Mouse (Mus musculus) midbrain, embryonic 13.5 days (tissue): Measurements from ENCODE around the gene Acaa1a. TPM values are rescaled to one million over a fixed set of nuclear protein-coding genes. Genes with fewer than 3 reads are reported as not detected.

Source experiments
- ATAC-seq: fragments of 200-750 bp; cut with Nextera tagmentation; 2 replicates; pipeline ENCODE4 v1.8.0; 2017; ENCODE audit warnings: mild to moderate bottlenecking, moderate TSS enrichment, moderate library complexity
- H3K27ac ChIP-seq: fragments of 300-500 bp; sonication (generic); 2 replicates; pipeline ENCODE4 v1.5.1; 2015; ENCODE audit warnings: inconsistent platforms, mild to moderate bottlenecking, moderate library complexity
- H3K27me3 ChIP-seq: fragments of 300-500 bp; sonication (generic); 2 replicates; pipeline ENCODE4 v1.6.1; 2015; ENCODE audit warnings: mild to moderate bottlenecking, inconsistent platforms
- H3K36me3 ChIP-seq: fragments of 300-500 bp; sonication (generic); 2 replicates; pipeline ENCODE4 v1.6.1; 2015; ENCODE audit warnings: mild to moderate bottlenecking, inconsistent platforms
- H3K4me1 ChIP-seq: fragments of 300-500 bp; sonication (generic); replicated peaks from 2 replicates; pipeline ENCODE4 v1.6.1; 2015; ENCODE audit warnings: inconsistent platforms
- H3K4me2 ChIP-seq: fragments of 300-500 bp; sonication (generic); replicated peaks from 2 replicates; pipeline ENCODE4 v1.6.1; 2015; ENCODE audit warnings: moderate library complexity, mild to moderate bottlenecking, inconsistent platforms
- H3K4me3 ChIP-seq: fragments of 300-500 bp; sonication (generic); replicated peaks from 2 replicates; pipeline ENCODE4 v1.5.1; 2015; ENCODE audit warnings: mild to moderate bottlenecking, inconsistent platforms
- H3K9ac ChIP-seq: fragments of 300-500 bp; sonication (generic); replicated peaks from 2 replicates; pipeline ENCODE4 v1.6.1; 2015; ENCODE audit warnings: mild to moderate bottlenecking, inconsistent platforms
- H3K9me3 ChIP-seq: fragments of 300-500 bp; sonication (generic); 2 replicates; pipeline ENCODE4 v1.6.1; 2016; ENCODE audit warnings: mild to moderate bottlenecking, inconsistent platforms
- WGBS: fragments of 180-500 bp; shearing (Covaris S2); methylation state at CpG from one replicate; pipeline ENCODE4 v1.1.7; 2015; 5-methylcytosine and 5-hydroxymethylcytosine counted together
- polyA plus RNA-seq: library from polyadenylated mRNA; unstranded; fragments of >200 nt; fragmentation: Nextera tagmentation; extraction: Ambion mirVana; gene quantifications from 2 replicates; pipeline ENCODE4 v1.2.1, GENCODE M21; 2015

Acaa1a gene
- polyA plus RNA-seq, 1 experiment from 2014 or later: 100 TPM

DNA sequence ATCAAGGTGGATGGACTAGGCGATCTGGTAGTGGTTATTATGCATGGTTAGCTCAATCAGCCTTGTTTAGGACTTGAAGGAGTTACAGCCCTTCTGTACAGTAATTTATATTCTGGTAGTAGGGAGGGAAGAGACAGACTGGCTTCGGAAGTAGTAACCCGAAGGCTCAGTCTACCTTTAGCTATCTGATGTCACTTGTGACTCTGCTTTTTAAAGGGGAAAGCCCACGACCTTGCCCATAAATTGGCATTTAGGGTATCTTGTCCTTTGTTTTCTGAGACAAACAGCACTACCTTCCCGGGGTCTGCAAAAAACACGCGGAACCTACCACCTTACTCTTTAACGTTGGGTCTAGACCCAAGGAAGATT is 720 bp downstream of the Acaa1a start:
- no peaks in the 10 kb centered on the region for H3K9me3 ChIP-seq
- peaks cover 23% of the 10 kb centered on the region for H3K36me3 ChIP-seq
- peak overlapping the region; percentile 84 for H3K4me3 ChIP-seq
- WGBS: 8% methylated on average over 8 of the region's 8 CpGs
- H3K4me1 ChIP-seq: peaks cover 36% of the 10 kb centered on the region
- peak overlapping the region; percentile 59; the same call in 1 of the 2 replicates for H3K9ac ChIP-seq
- no peak for ATAC-seq
- H3K27me3 ChIP-seq: peaks cover 21% of the 10 kb centered on the region
- peak overlapping the region; percentile 88 for H3K27ac ChIP-seq
- H3K4me2 ChIP-seq: peak overlapping the region; percentile 76

DNA sequence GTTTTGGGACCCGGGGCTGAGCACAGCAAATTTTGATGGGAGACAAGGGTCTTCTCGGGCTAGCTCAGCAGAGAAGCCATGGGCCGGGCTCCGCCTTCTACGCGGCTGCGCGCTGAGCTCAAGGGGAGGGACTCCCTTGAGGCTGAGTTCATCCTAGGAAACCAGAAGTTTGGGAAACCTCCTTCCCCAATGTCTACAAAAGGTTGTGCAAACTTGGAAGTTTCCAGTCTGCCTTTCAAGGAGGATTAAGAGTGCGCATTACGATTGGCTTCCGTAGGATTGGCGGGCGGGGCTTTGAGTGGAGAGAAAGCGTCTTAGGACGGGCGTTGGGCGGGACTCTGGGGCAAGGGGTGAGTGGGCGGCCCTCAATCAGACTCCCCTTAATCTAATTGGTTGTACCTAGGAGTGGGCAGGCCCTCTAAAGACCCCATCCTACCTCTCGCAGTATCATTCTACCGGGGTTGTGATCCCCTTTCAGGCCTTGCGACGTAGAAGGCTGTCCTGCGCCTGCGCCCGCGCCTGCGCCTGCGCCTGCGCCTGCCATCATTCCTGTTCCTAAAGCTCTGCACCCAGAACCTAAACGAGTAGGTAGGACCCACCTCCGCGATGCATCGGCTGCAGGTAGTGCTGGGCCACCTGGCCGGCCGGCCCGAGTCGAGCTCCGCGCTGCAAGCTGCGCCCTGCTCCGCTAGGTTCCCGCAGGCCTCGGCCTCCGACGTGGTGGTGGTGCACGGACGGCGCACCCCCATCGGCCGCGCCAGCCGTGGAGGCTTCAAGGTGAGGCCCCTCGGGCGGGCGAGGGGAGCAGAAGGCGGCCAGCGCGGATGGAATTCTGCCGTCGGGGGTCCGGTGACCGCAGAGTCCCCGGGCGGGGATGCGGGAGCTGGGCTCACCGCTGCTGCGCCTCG is 1.7 kb downstream of the Acaa1a start, which contains the start of gene Myd88:
Myd88 (minus strand) TSS at position 503 of the 908 bp plus-strand sequence.
- H3K27me3 ChIP-seq: peaks cover 21% of the 10 kb centered on the region
- peak within 1 kb of the TSS; percentile 91 for H3K9ac ChIP-seq
- ATAC-seq: peak; percentile 99
- H3K4me3 ChIP-seq: peak within 1 kb of the TSS; percentile 84
- H3K4me1 ChIP-seq: peaks cover 36% of the 10 kb centered on the region
- H3K9me3 ChIP-seq: no peaks in the 10 kb centered on the region
- H3K27ac ChIP-seq: peak within 1 kb of the TSS; percentile 88
- peaks cover 32% of the 10 kb centered on the region for H3K36me3 ChIP-seq
- H3K4me2 ChIP-seq: peak within 1 kb of the TSS; percentile 76
- under 1% methylated on average over 68 of the region's 68 CpGs for WGBS

DNA sequence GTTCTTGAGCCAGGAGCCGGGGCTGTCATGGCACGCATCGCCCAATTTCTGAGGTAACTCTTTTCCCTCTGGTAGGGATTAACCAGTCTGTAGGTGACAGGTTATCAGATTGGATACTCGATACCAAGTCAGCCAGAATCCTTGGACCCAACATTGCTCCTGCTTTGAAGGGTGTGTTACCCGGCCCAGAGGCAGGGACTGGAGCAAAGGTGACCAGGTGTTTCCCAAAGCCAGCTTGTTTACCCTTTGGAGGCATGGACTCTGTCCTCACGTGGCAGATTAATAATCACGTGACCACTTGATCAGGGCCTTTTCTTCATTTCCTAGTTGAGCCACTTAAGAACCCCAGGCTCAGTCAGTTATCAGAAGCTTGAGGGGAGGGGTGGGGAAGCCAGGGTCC is 3.3 kb downstream of the Acaa1a start:
- 88% methylated on average over 7 of the region's 7 CpGs for WGBS
- H3K9ac ChIP-seq: peak overlapping the region; percentile 91; the same call in 1 of the 2 replicates
- H3K27ac ChIP-seq: no peak overlapping the region
- H3K4me3 ChIP-seq: peak overlapping the region; percentile 84
- H3K27me3 ChIP-seq: peaks cover 21% of the 10 kb centered on the region
- H3K9me3 ChIP-seq: no peaks in the 10 kb centered on the region
- peaks cover 48% of the 10 kb centered on the region for H3K36me3 ChIP-seq
- no peak for ATAC-seq
- H3K4me2 ChIP-seq: no peak overlapping the region; the same call in 1 of the 2 replicates
- H3K4me1 ChIP-seq: peaks cover 36% of the 10 kb centered on the region

DNA sequence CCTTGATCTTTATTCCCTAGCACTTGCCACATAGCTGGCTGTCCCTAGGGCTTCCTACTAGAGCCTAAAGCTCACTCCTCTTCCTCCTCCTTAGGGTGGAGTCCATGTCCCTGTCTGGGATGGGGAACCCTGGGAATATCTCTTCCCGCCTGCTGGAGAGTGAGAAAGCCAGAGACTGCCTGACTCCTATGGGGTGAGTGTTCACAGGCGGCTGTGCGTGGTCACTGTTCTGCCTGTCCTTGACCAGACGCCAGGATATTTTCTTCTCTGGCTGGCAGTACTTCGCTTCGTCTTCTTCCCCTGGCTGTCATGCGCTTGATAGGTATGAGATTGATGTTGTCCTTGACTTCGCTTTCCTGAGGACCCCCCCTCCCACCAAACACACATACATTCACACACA is 6.9 kb downstream of the Acaa1a start:
- no peak overlapping the region for H3K4me3 ChIP-seq
- H3K9ac ChIP-seq: no peak overlapping the region
- ATAC-seq: no peak
- no peaks in the 10 kb centered on the region for H3K9me3 ChIP-seq
- no peaks in the 10 kb centered on the region for H3K27me3 ChIP-seq
- 98% methylated on average over 8 of the region's 8 CpGs for WGBS
- H3K36me3 ChIP-seq: peaks cover 78% of the 10 kb centered on the region
- no peak overlapping the region for H3K27ac ChIP-seq
- peaks cover 17% of the 10 kb centered on the region for H3K4me1 ChIP-seq
- no peak overlapping the region for H3K4me2 ChIP-seq

DNA sequence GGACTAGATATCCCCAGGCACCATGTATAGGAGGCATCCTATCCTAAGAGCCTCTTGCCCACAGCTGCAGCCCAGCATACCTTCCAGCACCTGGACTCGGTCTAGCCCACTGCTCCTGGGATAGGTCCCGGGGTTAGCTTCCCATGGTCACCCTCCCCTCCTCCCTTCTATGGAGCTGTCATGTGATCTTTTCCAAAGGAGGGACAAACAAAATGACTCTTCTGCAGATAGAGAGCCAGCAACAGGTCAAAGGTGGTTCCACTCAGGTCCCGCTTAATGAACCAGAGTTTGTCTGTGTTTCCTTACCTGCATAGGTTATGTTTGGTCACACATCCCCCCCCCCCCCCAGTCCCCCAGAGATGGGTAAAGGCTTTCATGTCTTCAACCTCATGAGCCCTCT is 11.1 kb downstream of the Acaa1a start:
- H3K27me3 ChIP-seq: no peaks in the 10 kb centered on the region
- no peak overlapping the region for H3K9ac ChIP-seq
- no peak overlapping the region for H3K4me3 ChIP-seq
- ATAC-seq: no peak
- H3K36me3 ChIP-seq: peaks cover 57% of the 10 kb centered on the region
- 91% methylated on average over 3 of the region's 3 CpGs for WGBS
- no peaks in the 10 kb centered on the region for H3K4me1 ChIP-seq
- no peak overlapping the region for H3K27ac ChIP-seq
- no peaks in the 10 kb centered on the region for H3K9me3 ChIP-seq
- H3K4me2 ChIP-seq: no peak overlapping the region

GRCm38 (mm10) chr9:119350947-119351705 is 11.7 kb downstream of the Acaa1a start:
- 96% methylated on average over 10 of the region's 10 CpGs for WGBS
- 0 out of 2 replicates have a peak, but pooled peaks have one; percentile 25 for ATAC-seq
- Histone ChIP-seq H3K4me1 (no peaks in the 10 kb centered on the region), H3K4me2 (no peak overlapping the region), H3K9me3 (no peaks in the 10 kb centered on the region), H3K4me3 (no peak overlapping the region), H3K36me3 (peaks cover 51% of the 10 kb centered on the region), H3K27me3 (no peaks in the 10 kb centered on the region), H3K27ac (no peak overlapping the region), H3K9ac (no peak overlapping the region)

- peak; percentile 82 for ATAC-seq
These were observed 12.6 kb downstream of the Acaa1a start for GRCm38 (mm10) chr9:119352060-119352459.

DNA sequence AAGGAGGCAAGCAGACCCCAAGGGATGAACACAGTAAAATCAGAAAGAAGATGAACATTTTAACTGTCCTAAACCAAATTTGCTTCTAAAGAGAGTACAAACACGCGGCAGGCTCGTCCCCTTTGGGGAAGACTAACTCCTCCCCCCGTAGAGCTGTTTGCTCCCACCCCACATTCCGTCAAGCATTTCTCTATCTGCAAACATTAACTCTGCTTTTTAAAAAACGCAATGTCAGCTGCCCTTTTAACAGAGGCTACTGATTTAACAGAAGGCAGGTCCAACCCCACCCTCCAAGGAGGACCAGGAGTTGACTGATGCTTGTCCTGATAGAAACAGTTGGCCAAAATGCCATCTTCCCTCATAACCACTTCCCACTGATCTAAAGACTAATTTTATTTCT is 14.4 kb downstream of the Acaa1a start:
- no peak for ATAC-seq

More at GRCm38 (mm10) chr9:119352060-119352459, 12.6 kb downstream of the Acaa1a start:
- H3K4me3 ChIP-seq: no peak overlapping the region
- WGBS: 14% methylated on average over 4 of the region's 4 CpGs
- H3K9me3 ChIP-seq: no peaks in the 10 kb centered on the region
- H3K27ac ChIP-seq: no peak overlapping the region
- no peak overlapping the region for H3K4me2 ChIP-seq
- peaks cover 42% of the 10 kb centered on the region for H3K36me3 ChIP-seq
- H3K9ac ChIP-seq: no peak overlapping the region
- no peaks in the 10 kb centered on the region for H3K27me3 ChIP-seq
- H3K4me1 ChIP-seq: no peaks in the 10 kb centered on the region

GRCm38 (mm10) chr9:119355943-119356342 is 16.5 kb downstream of the Acaa1a start:
- ATAC-seq: no peak
- Histone ChIP-seq H3K4me1 (peaks cover 8% of the 10 kb centered on the region; the same call in 1 of the 2 replicates), H3K9ac (no peak overlapping the region), H3K4me2 (no peak overlapping the region), H3K36me3 (peaks cover 9% of the 10 kb centered on the region), H3K27ac (no peak overlapping the region), H3K27me3 (no peaks in the 10 kb centered on the region; the same call in 1 of the 2 replicates), H3K4me3 (no peak overlapping the region), H3K9me3 (no peaks in the 10 kb centered on the region)
- 83% methylated on average over 6 of the region's 6 CpGs for WGBS

More for the DNA sequence above, 14.4 kb downstream of the Acaa1a start:
- Histone ChIP-seq H3K27me3 (no peaks in the 10 kb centered on the region; the same call in 1 of the 2 replicates), H3K4me3 (no peak overlapping the region), H3K9ac (no peak overlapping the region), H3K27ac (no peak overlapping the region), H3K4me1 (peaks cover 8% of the 10 kb centered on the region; the same call in 1 of the 2 replicates), H3K9me3 (no peaks in the 10 kb centered on the region), H3K4me2 (no peak overlapping the region), H3K36me3 (peaks cover 26% of the 10 kb centered on the region)
- 87% methylated on average over 6 of the region's 6 CpGs for WGBS

- Histone ChIP-seq H3K4me3 (peak within 1 kb of the TSS; percentile 69), H3K4me1 (peaks cover 8% of the 10 kb centered on the region; the same call in 1 of the 2 replicates), H3K9me3 (no peaks in the 10 kb centered on the region), H3K36me3 (no peaks in the 10 kb centered on the region), H3K27ac (no peak within 1 kb of the TSS), H3K9ac (peak within 1 kb of the TSS; percentile 76), H3K27me3 (no peaks in the 10 kb centered on the region; the same call in 1 of the 2 replicates), H3K4me2 (peak within 1 kb of the TSS; percentile 89)
- WGBS: 2% methylated on average over 65 of the region's 65 CpGs
- peak; percentile 91 for ATAC-seq
These were observed 18.0 kb downstream of the Acaa1a start, which contains the start of gene Xylb for GRCm38 (mm10) chr9:119357331-119358057. Gene Xylb (plus strand): TSS chr9:119357381.

GRCm38 (mm10) chr9:119358058-119358429 is 18.6 kb downstream of the Acaa1a start:
- ATAC-seq: peak; percentile 3; the same call in 1 of the 2 replicates
- WGBS: 40% methylated on average over 9 of the region's 9 CpGs

More at GRCm38 (mm10) chr9:119358058-119358429, 18.6 kb downstream of the Acaa1a start:
- Histone ChIP-seq H3K9me3 (no peaks in the 10 kb centered on the region), H3K9ac (peak overlapping the region; percentile 76; the same call in 1 of the 2 replicates), H3K4me2 (peak overlapping the region; percentile 89), H3K4me1 (peaks cover 8% of the 10 kb centered on the region; the same call in 1 of the 2 replicates), H3K27me3 (no peaks in the 10 kb centered on the region; the same call in 1 of the 2 replicates), H3K36me3 (no peaks in the 10 kb centered on the region), H3K27ac (no peak overlapping the region), H3K4me3 (peak overlapping the region; percentile 69)
